Mouse (Mus musculus) CD4-positive, CD25-positive, alpha-beta regulatory T cell, adult 9 weeks (primary cell): ENCODE results near the gene Hsdl2. TPM values are rescaled to one million over a fixed set of nuclear protein-coding genes. Genes with fewer than 3 reads are reported as not detected.

Experiments used
- polyA plus RNA-seq: library from polyadenylated mRNA; unstranded; fragments of 100-300 nt; shearing (Covaris generic); gene quantifications from one replicate; pipeline ENCODE4 v1.2.1, GENCODE M21; 2017

Gene Hsdl2
- polyA plus RNA-seq, result 52.5 TPM

DNA sequence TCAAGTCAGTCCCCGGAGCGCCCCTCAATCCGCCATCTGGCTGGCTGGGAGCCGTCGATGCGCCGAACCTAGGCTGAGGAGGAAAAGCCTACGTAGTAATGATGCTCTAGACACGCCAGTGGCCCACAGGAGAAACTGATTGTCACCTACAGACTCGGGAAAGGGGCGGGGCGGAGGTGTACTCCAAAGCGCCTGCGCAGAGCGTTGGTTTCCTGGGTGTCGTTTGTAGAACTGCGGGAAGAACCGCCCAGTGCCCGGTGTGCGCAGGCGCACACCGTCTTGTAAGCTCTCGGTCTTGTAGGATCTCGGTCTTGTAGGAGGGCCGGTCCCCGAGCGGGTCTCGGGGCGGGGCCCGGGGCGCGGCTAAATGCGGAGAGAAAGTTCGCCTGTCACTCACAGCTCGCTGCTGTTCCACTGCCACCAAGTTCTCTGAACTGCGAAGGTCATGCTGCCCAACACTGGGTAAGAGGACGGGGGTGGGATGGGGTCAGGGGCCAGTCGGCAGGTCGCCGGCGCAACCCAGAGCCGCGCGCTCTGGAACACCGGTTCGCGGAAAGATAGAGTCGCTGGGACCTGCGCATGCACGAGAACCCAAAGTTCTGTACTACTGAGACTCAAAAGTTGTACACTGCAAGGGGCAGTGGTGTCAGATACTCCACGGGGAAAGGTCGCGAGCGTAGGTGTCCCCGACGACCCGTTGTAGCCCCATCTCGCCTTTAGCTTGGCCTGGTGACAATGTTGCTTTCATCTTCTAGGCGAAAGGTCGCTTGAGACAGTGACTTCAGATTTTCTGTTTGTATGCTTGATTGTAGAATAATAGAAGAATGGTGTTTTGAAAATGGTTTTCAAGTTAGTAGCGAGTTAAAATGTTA, at the start of gene Hsdl2:
Gene Hsdl2 (plus strand): TSS at position 250 of the 872 bp plus-strand sequence.

DNA sequence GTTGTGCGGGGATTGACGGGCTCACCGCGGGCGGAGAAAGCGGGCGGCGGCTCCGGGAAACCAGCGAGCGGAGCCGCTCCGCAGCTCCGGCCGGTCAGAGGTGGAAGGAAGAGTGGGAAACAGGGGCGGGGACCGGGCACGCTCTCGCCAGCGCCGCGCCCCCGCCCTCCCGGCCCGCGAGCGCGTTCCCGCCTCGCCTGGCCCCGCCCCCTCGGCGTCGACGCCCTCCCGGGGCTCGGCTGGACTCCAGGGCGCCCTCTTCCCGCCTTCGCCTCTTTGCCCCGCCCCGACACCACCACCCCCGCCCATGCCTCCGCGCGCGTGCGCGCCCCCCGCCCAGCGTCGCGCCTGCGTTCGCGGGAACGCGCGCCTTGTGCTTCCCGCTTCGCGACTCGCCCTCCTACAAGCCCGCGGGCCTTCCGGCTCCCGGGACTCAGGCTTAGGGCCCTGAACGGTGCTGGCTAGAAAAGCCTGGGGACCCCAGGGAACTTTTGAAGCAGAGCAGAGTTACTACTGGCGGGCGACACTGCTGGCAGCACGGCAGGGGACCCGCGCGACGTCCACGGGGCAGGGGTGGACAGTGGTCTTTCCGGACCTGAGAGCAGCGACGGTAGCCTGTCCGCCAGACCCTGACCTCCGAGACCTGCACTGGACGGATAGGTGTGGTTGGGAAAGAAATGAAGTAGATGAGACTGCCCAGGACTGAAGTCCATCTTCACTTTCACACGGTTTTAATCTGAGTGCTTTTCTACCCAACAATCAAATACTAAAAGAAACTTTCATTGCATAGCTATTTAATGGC, 32.0 kb upstream of the Hsdl2 start, which contains the start of gene Ptbp3:
Gene Ptbp3 (minus strand): TSS at position 190 of the 802 bp plus-strand sequence.

DNA sequence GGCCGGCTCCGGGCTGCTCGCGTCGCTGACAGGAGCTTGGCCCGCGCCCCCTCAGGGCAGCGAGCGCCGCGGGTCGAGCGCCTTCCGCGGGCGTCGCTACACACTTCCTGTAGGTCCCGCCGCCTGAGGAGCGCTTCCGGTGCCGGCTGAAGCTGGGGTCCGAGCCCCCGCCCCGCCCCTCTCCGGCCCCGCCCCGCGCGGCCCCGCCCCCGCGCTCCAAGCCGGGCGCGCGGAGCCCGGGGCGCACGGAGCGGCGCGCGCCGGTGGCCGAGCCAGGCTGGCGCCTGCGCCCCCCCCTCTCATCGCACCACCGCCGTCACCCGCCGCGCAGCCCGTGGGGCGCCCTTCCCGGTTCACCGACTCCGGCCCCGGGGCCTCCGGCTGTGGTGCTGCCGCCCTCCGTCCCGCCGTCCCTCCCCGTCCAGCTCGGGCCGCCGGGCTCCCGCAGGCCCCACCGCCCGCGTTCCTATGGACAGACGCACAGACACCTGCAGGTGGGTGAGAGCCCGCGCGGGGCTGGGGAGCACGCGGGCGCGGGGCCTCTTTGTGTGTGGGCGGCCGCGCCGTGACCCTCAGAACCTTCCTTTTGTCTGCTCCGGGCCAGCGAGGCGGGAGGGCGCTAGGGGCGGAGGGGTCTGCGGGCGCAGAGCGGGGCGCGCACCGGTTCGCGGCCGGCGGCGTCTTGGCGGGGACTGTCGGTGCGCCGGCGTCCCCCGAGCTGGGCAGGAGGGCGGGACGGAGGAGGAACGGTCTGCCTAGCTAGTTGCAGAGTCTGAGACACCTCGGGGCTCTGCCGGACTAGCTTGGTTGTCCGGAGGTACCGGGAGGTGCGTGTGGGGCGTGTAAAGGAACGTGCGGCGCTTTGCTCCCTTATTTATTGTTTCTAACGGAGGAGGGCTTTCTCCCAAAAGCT, 44.9 kb downstream of the Hsdl2 start, which contains the start of gene E130308A19Rik:
Gene E130308A19Rik (plus strand): TSS at position 214 of the 913 bp plus-strand sequence.

Other genes with a start within 250 kb of the Hsdl2 start
- 7.5 TPM for gene Susd1, start 142.9 kb upstream of the Hsdl2 start, polyA plus RNA-seq
- gene Ptbp3, start 32.2 kb upstream of the Hsdl2 start, polyA plus RNA-seq, result 171 TPM
- 6.1 TPM for gene E130308A19Rik, start 44.6 kb downstream of the Hsdl2 start, polyA plus RNA-seq
- gene Inip, start 220.0 kb downstream of the Hsdl2 start, polyA plus RNA-seq, result 76.4 TPM
- gene Snx30, start 224.3 kb downstream of the Hsdl2 start, polyA plus RNA-seq, result 3.1 TPM